Mouse (Mus musculus) stomach, embryonic 15.5 days (tissue): ENCODE measurements around the gene 2310079G19Rik. TPM values are rescaled to one million over a fixed set of nuclear protein-coding genes. Genes with fewer than 3 reads are reported as not detected.

Source experiments
- ATAC-seq: fragments of 200-750 bp; cut with Nextera tagmentation; 2 replicates; pipeline ENCODE4 v1.8.0; 2017; ENCODE audit warnings: low read depth, moderate number of reproducible peaks, moderate TSS enrichment; ENCODE audit not compliant: insufficient read depth, low FRiP score
- H3K27ac ChIP-seq: fragments of 300-500 bp; sonication (generic); 2 replicates; pipeline ENCODE4 v1.5.1; 2015; ENCODE audit warnings: mild to moderate bottlenecking, inconsistent platforms
- H3K27me3 ChIP-seq: fragments of 300-500 bp; sonication (generic); replicated peaks from 2 replicates; pipeline ENCODE4 v1.6.1; 2015; ENCODE audit warnings: inconsistent platforms
- H3K36me3 ChIP-seq: fragments of 300-500 bp; sonication (generic); 2 replicates; pipeline ENCODE4 v1.6.1; 2015; ENCODE audit warnings: inconsistent platforms
- H3K4me1 ChIP-seq: fragments of 300-500 bp; sonication (generic); 2 replicates; pipeline ENCODE4 v1.6.1; 2015; ENCODE audit warnings: inconsistent platforms
- H3K4me2 ChIP-seq: fragments of 300-500 bp; sonication (generic); 2 replicates; pipeline ENCODE4 v1.6.1; 2015; ENCODE audit warnings: mild to moderate bottlenecking, inconsistent platforms
- H3K4me3 ChIP-seq: fragments of 300-500 bp; sonication (generic); replicated peaks from 2 replicates; pipeline ENCODE4 v1.5.1; 2015; ENCODE audit warnings: inconsistent platforms
- H3K9ac ChIP-seq: fragments of 300-500 bp; sonication (generic); 2 replicates; pipeline ENCODE4 v1.6.1; 2015; ENCODE audit warnings: inconsistent platforms
- H3K9me3 ChIP-seq: fragments of 300-500 bp; sonication (generic); 2 replicates; pipeline ENCODE4 v1.6.1; 2016; ENCODE audit warnings: inconsistent platforms
- WGBS: fragments of 180-500 bp; shearing (Covaris S2); methylation state at CpG from one replicate; pipeline ENCODE4 v1.1.7; 2015; 5-methylcytosine and 5-hydroxymethylcytosine counted together
- polyA plus RNA-seq: library from polyadenylated mRNA; unstranded; fragments of >200 nt; fragmentation: Nextera tagmentation; extraction: Ambion mirVana; gene quantifications from 2 replicates; pipeline ENCODE4 v1.2.1, GENCODE M21; 2015

2310079G19Rik gene
- polyA plus RNA-seq, 1 experiment from 2014 or later: not detected

DNA sequence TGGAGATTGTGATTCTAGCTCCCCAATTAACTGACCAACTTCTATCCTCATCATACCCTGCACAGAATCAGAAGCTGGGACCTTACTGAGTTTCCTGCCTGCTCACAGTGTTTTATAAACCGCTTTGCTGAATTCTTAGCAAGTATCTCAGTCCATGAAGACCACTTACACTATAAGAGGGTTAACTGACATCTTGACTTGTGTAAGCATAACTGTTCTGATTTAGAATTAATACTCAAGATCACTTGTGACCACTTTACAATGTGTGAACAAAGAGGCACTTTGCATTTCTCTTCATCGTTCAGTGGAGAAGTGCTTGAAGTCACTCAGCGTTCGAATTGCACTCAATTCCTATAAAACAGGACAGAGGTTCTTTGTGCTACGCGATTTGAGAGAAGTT lies 22.9 kb downstream of the 2310079G19Rik start:
- Histone ChIP-seq H3K4me3 (no peak overlapping the region), H3K27ac (no peak overlapping the region), H3K4me2 (no peak overlapping the region), H3K4me1 (no peaks in the 10 kb centered on the region), H3K9ac (no peak overlapping the region), H3K9me3 (no peaks in the 10 kb centered on the region), H3K27me3 (no peaks in the 10 kb centered on the region), H3K36me3 (no peaks in the 10 kb centered on the region)
- 88% methylated on average over 6 of the region's 6 CpGs for WGBS
- ATAC-seq: no peak

DNA sequence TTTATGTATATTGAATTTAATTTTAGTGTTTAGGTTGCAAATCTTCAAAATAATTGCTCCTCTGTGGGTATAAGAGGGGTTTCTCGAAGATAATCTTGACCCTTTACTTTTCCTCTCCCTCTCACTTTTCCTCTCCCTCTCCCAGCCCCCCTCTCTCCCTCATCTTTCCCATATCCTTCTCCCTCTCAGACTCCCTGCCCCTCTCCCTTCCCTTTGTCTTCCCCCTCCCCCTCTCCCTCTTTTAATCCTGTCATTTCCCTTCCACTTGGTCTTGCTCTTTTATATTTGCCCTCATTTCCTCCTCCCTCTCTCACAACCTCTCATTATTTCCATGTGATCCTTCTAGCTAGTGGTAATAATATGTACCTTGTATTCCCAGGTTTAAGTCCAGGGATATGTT lies 25.0 kb downstream of the 2310079G19Rik start:
- no peaks in the 10 kb centered on the region for H3K36me3 ChIP-seq
- H3K27ac ChIP-seq: no peak overlapping the region
- no peak overlapping the region for H3K9ac ChIP-seq
- no peaks in the 10 kb centered on the region for H3K4me1 ChIP-seq
- H3K4me2 ChIP-seq: no peak overlapping the region
- 67% methylated on average over 1 of the region's 1 CpGs for WGBS
- no peaks in the 10 kb centered on the region for H3K27me3 ChIP-seq
- H3K9me3 ChIP-seq: no peaks in the 10 kb centered on the region
- no peak for ATAC-seq
- no peak overlapping the region for H3K4me3 ChIP-seq

DNA sequence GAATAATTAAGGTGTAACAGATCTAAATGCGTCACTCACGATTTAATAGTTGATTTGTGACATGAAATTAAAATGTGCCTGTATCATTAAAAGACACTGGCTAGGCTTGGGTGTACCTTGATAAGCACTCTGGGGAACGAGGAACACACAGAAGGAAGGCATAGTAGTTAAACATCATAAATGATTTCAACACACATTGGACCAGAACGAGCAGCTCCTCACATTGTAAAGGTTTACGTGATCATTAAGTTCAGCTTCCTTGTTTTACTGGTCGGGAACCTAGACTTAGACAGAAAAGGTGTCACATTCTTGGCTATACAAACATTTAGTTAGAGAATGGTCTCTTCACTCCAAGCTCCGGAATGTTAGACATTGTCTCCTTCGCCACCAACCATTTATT lies 27.2 kb downstream of the 2310079G19Rik start:
- H3K36me3 ChIP-seq: no peaks in the 10 kb centered on the region
- 68% methylated on average over 8 of the region's 8 CpGs for WGBS
- no peak for ATAC-seq
- no peak overlapping the region for H3K4me2 ChIP-seq
- H3K9me3 ChIP-seq: no peaks in the 10 kb centered on the region
- H3K9ac ChIP-seq: no peak overlapping the region
- H3K27ac ChIP-seq: no peak overlapping the region
- H3K4me3 ChIP-seq: no peak overlapping the region
- no peaks in the 10 kb centered on the region for H3K4me1 ChIP-seq
- no peaks in the 10 kb centered on the region for H3K27me3 ChIP-seq

DNA sequence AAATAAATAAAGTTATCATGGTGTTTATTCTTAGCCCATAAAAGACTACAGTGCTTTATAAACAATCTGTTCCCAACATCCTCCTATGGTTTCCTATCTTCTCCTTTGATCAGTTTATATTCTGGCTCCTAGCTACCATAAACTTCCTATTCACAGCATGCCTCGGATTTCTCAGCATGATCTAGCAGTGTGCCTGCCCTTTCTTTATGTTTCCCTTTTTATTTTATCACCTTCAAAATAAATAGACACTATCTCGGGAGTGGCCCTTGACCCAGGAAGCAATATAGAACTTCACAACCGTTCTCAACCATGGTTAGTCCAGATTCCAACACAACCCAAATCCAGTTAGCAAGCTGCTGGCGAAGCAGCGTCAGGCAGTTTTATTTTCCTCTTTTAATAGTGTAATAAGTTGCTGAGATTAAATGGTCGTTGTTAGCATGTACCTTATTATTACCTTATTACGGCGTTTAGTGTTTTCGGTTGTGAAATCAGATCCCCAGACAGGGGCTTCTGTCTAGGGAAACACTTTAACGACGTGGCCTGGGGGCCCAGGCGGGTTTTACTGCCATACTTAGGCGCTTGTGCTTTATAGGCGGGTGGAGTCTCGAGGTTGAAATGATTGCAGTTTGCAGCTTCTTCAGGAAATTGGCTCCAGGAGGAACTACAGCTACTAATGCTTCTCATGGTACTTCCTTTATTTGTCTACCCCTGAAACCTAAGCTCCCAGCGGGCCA lies 27.8 kb downstream of the 2310079G19Rik start:
- H3K4me2 ChIP-seq: no peak overlapping the region
- no peaks in the 10 kb centered on the region for H3K27me3 ChIP-seq
- no peak overlapping the region for H3K27ac ChIP-seq

DNA sequence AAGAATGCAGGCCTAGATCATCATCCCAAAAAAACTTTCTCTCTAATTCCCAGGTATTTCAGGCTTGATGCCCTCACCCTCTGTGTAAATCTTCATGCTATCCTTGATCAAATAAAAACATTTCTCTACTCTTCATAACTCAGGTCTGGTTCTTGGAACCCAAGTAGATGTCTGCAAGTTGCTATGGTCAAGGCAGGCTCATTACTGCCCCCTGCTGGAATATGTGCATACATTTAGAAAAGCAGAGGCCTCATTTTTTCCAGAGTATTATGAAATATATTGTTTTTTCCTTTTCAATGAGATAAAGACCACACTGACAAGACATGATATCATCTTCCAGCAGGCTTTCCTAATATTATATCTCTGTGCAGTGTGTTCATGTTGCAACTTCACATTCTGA lies 34.7 kb downstream of the 2310079G19Rik start:
- Histone ChIP-seq H3K4me3 (no peak overlapping the region), H3K36me3 (no peaks in the 10 kb centered on the region), H3K9ac (no peak overlapping the region), H3K9me3 (no peaks in the 10 kb centered on the region), H3K27me3 (no peaks in the 10 kb centered on the region), H3K4me2 (no peak overlapping the region), H3K4me1 (no peaks in the 10 kb centered on the region), H3K27ac (no peak overlapping the region)
- no peak for ATAC-seq

More for the DNA sequence above, 27.8 kb downstream of the 2310079G19Rik start:
- H3K9ac ChIP-seq: no peak overlapping the region
- ATAC-seq: no peak
- no peaks in the 10 kb centered on the region for H3K36me3 ChIP-seq
- H3K4me1 ChIP-seq: no peaks in the 10 kb centered on the region
- no peaks in the 10 kb centered on the region for H3K9me3 ChIP-seq
- 49% methylated on average over 16 of the region's 16 CpGs for WGBS
- H3K4me3 ChIP-seq: no peak overlapping the region

DNA sequence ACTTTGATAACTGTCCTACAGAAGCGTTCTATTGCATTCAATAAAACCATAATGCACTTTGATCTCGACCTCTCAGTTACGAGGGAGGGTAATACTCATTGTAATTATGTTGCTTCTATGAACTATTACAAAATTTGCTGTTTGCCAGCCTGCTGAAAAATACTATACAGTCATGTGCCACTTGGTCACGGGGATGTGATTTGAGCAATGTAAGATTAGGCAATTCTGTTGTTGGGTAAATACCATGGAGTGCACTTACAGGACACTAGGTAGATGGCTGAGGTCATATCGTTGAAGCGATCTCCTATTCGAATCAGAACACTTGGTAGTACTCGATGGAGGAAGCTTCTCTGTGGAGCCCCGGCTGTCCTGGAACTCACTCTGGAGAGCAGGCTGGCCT lies 44.1 kb downstream of the 2310079G19Rik start:
- 87% methylated on average over 9 of the region's 9 CpGs for WGBS
- no peaks in the 10 kb centered on the region for H3K27me3 ChIP-seq
- H3K4me1 ChIP-seq: no peaks in the 10 kb centered on the region
- no peak overlapping the region for H3K4me3 ChIP-seq
- H3K9ac ChIP-seq: no peak overlapping the region
- no peaks in the 10 kb centered on the region for H3K36me3 ChIP-seq
- H3K27ac ChIP-seq: no peak overlapping the region
- ATAC-seq: no peak
- H3K9me3 ChIP-seq: no peaks in the 10 kb centered on the region
- H3K4me2 ChIP-seq: no peak overlapping the region

Other genes starting within 250 kb of the 2310079G19Rik start
- 0.22 TPM in 1 of 2 replicates, not detected in the other for gene Cldn17, start 120.7 kb downstream of the 2310079G19Rik start, polyA plus RNA-seq
- 18.5 and 20.6 TPM in 2 replicates for gene Cldn8, start 64.5 kb downstream of the 2310079G19Rik start, polyA plus RNA-seq
- not detected in 2 replicates for gene Krtap24-1, start 15.4 kb downstream of the 2310079G19Rik start, polyA plus RNA-seq
- gene Krtap26-1, start 20.1 kb upstream of the 2310079G19Rik start, polyA plus RNA-seq: not detected in 2 replicates
- not detected in 2 replicates for gene Krtap27-1, start 44.0 kb upstream of the 2310079G19Rik start, polyA plus RNA-seq
- gene 2310061N02Rik, start 80.3 kb upstream of the 2310079G19Rik start, polyA plus RNA-seq: not detected in 2 replicates
- not detected in 2 replicates for gene Krtap13-1, start 101.2 kb upstream of the 2310079G19Rik start, polyA plus RNA-seq
- not detected in 2 replicates for gene Krtap13, start 124.0 kb upstream of the 2310079G19Rik start, polyA plus RNA-seq
- gene 2310034C09Rik, start 131.2 kb upstream of the 2310079G19Rik start, polyA plus RNA-seq: not detected in 2 replicates
- gene 2310057N15Rik, start 146.5 kb upstream of the 2310079G19Rik start, polyA plus RNA-seq: not detected in 2 replicates
- gene Gm5965, start 150.2 kb upstream of the 2310079G19Rik start, polyA plus RNA-seq: not detected in 2 replicates
- not detected in 2 replicates for gene Gm20741, start 184.6 kb upstream of the 2310079G19Rik start, polyA plus RNA-seq
- not detected in 2 replicates for gene Krtap15, start 192.5 kb upstream of the 2310079G19Rik start, polyA plus RNA-seq
- not detected in 2 replicates for gene Krtap14, start 198.5 kb upstream of the 2310079G19Rik start, polyA plus RNA-seq
- gene Krtap19-1, start 241.7 kb upstream of the 2310079G19Rik start, polyA plus RNA-seq: not detected in 2 replicates
- gene Krtap19-2, start 246.6 kb upstream of the 2310079G19Rik start, polyA plus RNA-seq: not detected in 2 replicates